Mouse (Mus musculus) ZHBTc4 (cell line): ENCODE measurements around the gene Esrrb.

Source experiments
- DNase-seq: peaks from one replicate; pipeline ENCODE4 v3.0.0-alpha.2; 2011; ENCODE audit warnings: low read depth, low spot score

Gene Esrrb

GRCm38 (mm10) chr12:86497126-86497525 lies 136.2 kb downstream of the Esrrb start:
- DNase-seq = peak; percentile 82

GRCm38 (mm10) chr12:86498765-86499164 lies 137.8 kb downstream of the Esrrb start:
- peak; percentile 93 for DNase-seq

GRCm38 (mm10) chr12:86501728-86502127 lies 140.8 kb downstream of the Esrrb start:
- peak; percentile 98 for DNase-seq

GRCm38 (mm10) chr12:86503921-86504320 lies 143.0 kb downstream of the Esrrb start:
- peak; percentile 80 for DNase-seq

GRCm38 (mm10) chr12:86504321-86504720 lies 143.4 kb downstream of the Esrrb start:
- peak; percentile 97 for DNase-seq

GRCm38 (mm10) chr12:86507741-86508140 lies 146.8 kb downstream of the Esrrb start:
- no peak for DNase-seq

- DNase-seq = peak; percentile 85
Measured at GRCm38 (mm10) chr12:86508313-86508988, 147.5 kb downstream of the Esrrb start.

GRCm38 (mm10) chr12:86509295-86510279 lies 148.7 kb downstream of the Esrrb start:
- no peak for DNase-seq

GRCm38 (mm10) chr12:86512335-86512734 lies 151.4 kb downstream of the Esrrb start:
- DNase-seq = peak; percentile 55

GRCm38 (mm10) chr12:86513596-86513995 lies 152.7 kb downstream of the Esrrb start:
- DNase-seq = no peak

- DNase-seq = peak; percentile 26
Measured at GRCm38 (mm10) chr12:86516602-86517001, 155.7 kb downstream of the Esrrb start.

- peak; percentile 59 for DNase-seq
Measured at GRCm38 (mm10) chr12:86517721-86518120, 156.8 kb downstream of the Esrrb start.

GRCm38 (mm10) chr12:86518746-86519145 lies 157.8 kb downstream of the Esrrb start:
- peak; percentile 29 for DNase-seq

GRCm38 (mm10) chr12:86534283-86534682 lies 173.4 kb downstream of the Esrrb start:
- no peak for DNase-seq

GRCm38 (mm10) chr12:86537799-86538198 lies 176.9 kb downstream of the Esrrb start:
- no peak for DNase-seq

GRCm38 (mm10) chr12:86538711-86539110 lies 177.8 kb downstream of the Esrrb start:
- DNase-seq = no peak

- no peak for DNase-seq
Measured at GRCm38 (mm10) chr12:86539511-86539910, 178.6 kb downstream of the Esrrb start.

GRCm38 (mm10) chr12:86547808-86548207 lies 186.9 kb downstream of the Esrrb start:
- DNase-seq = peak; percentile 48

- DNase-seq = no peak
Measured at GRCm38 (mm10) chr12:86553037-86553436, 192.1 kb downstream of the Esrrb start.

- DNase-seq = peak; percentile 87
Measured at GRCm38 (mm10) chr12:86556796-86557517, 196.0 kb downstream of the Esrrb start.

- DNase-seq = peak; percentile 61
Measured at GRCm38 (mm10) chr12:86558889-86559288, 198.0 kb downstream of the Esrrb start.

- DNase-seq = no peak
Measured at GRCm38 (mm10) chr12:86562705-86563104, 201.8 kb downstream of the Esrrb start.
